Mouse (Mus musculus) right cerebral cortex, postnatal 4 days (tissue): ENCODE results near the gene Cand2.

ENCODE experiments used
- DNase-seq: peaks from one replicate; pipeline ENCODE4 v3.0.0-alpha.2; 2022

Gene Cand2

DNA sequence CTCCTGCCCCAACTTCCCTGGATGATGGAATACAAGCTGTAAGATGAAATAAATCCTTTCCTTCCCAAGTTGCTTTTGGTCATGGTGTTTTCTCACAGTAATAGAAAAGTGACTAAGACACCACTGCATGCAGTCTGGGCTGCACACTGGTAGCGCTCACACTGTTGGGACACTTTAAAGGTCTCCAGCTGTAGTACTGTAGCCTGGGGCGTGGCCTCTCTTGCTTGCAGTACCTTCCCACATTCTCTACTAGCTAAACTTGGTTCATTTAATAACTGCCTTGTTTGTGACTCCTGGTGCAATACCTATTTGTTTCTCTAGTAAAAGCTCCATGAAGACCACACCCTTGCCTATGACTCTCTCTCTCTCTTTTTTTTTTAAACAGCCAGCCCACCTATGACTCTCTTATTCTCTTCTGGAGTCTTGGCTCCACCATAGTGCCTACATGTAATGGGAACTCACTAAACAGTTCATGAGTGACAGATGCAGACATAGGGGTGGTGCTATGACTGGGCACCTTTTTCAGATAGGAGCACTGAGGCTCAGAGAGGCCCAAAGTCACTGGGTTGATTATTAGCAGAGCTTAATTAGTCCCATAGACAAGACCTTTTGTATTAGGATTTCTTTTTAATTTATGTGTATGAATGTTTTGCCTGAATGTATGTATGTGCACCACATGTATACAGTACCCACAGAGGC, 58.0 kb downstream of the Cand2 start:
- DNase-seq, result no peak

- no peak for DNase-seq
Observed at GRCm38 (mm10) chr6:115833861-115834260, 59.5 kb downstream of the Cand2 start.

GRCm38 (mm10) chr6:115838161-115838597, 63.8 kb downstream of the Cand2 start, which contains the start of gene Efcab12:
TSS of gene Efcab12 (minus strand) at chr6:115838412.
- DNase-seq, result peak; percentile 55

DNA sequence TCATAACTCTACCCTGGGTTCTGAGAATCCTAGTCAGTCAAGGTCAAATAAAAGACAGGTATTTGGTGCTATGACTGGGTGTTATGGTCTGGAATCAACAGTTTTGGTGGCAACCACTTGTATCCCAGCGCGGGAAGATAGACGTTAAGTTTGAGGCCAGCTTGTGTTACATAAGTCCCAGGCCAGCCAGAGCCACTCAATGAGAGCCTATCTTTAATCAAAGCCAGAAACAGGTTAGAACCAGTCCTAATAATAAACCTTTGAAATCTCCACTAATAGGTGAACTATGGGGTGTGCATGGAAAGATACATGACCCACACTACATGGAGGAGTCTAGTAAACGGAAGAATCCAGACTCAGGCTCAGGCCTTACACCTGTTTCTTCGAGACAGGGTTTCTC, 64.4 kb downstream of the Cand2 start:
- DNase-seq, result no peak

DNA sequence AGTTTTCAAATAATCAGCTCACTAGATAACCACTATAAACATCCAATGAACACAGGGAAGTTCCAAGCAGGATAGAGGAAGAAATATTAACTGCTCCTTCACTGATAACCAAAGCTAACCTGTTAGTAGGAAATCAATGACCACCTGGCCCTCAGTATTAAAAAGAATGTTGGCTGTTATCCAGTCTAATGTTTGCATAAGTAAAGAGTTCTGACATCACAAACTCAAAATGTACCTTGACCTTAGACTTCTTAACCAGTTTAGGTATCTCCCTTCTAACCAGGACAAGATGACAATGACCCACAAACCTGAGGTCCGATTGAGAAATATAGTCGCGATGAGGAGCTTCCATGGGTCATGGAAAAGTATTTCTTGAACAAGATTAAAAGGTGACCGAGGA, 70.7 kb downstream of the Cand2 start:
- DNase-seq, result no peak

DNA sequence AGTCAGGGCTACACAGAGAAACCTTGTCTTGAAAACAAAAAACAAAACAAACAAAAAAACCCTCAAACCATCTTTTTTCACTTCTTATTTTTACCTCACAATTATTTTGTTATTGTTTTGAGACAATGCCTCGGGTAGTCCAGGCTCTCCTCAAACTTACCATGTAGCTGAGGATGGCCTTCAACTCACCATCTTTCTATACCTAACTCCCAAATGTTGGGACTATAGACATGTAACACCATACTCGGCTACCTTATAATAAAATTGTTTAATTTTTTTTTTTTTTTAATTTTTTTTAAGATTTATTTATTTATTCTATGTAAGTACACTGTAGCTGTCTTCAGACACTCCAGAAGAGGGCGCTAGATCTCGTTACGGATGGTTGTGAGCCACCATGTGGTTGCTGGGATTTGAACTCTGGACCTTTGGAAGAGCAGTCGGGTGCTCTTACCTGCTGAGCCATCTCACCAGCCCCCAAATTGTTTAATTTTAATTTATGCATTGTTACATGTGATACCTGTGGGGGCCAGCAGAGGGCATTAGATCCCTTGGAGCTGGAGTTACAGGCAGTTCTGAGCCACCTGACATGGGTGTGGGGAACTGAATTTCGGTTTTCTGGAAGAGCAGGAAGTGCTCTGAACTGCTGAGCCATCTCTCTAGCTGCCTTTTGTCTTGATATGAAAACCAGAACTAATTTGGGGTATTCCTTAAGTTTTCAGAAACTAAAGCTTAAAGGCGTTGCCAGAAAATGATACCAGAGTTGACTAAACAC, 72.5 kb downstream of the Cand2 start:
- DNase-seq, result peak; percentile 66

GRCm38 (mm10) chr6:115848598-115849304, 74.4 kb downstream of the Cand2 start:
- DNase-seq, result no peak

- DNase-seq, result no peak
Observed at GRCm38 (mm10) chr6:115852446-115853090, 78.2 kb downstream of the Cand2 start.

GRCm38 (mm10) chr6:115853091-115853813, 78.9 kb downstream of the Cand2 start, which contains the start of the genes Mbd4 and Ift122:
TSS of gene Mbd4 (minus strand) at chr6:115853371.
TSS of gene Ift122 (plus strand) at chr6:115853470.
- DNase-seq, result peak; percentile 94

GRCm38 (mm10) chr6:115853985-115854384, 79.6 kb downstream of the Cand2 start:
- DNase-seq, result no peak

DNA sequence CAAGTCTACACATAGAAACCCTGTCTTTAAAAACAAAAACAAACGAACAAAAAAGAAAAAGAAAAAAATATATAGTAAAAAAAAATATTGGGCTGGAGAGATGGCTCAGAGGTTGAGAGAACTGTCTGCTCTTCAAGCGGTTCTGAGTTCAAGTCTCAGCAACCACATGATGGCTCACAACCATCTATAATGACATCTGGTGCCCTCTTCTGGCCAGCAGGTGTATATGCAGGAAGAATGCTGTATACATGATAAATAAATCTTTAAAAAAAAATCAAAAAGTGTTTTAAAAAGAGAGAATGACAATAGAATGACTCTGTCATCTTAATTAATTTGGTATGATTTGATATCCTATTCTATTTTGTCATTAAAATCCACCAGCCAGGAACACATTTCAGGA, 80.1 kb downstream of the Cand2 start:
- no peak for DNase-seq
